Mouse (Mus musculus) embryonic fibroblast, embryonic 13.5 days (primary cell): Measurements from ENCODE around the gene Ift140.
A peak's percentile ranks its signal among the peaks of the same experiment; 100 is the strongest.

Source experiments
- CTCF ChIP-seq: IDR thresholded peaks from 2 replicates; pipeline ENCODE4 v1.5.1; 2011; ENCODE audit warnings: mild to moderate bottlenecking, control low read depth, low read length, moderate library complexity, borderline replicate concordance; ENCODE audit not compliant: insufficient read depth
- POLR2A ChIP-seq: IDR thresholded peaks from 2 replicates; pipeline ENCODE4 v1.6.1; 2011; ENCODE audit warnings: low read depth, mild to moderate bottlenecking, control low read depth, low read length, moderate library complexity

DNA sequence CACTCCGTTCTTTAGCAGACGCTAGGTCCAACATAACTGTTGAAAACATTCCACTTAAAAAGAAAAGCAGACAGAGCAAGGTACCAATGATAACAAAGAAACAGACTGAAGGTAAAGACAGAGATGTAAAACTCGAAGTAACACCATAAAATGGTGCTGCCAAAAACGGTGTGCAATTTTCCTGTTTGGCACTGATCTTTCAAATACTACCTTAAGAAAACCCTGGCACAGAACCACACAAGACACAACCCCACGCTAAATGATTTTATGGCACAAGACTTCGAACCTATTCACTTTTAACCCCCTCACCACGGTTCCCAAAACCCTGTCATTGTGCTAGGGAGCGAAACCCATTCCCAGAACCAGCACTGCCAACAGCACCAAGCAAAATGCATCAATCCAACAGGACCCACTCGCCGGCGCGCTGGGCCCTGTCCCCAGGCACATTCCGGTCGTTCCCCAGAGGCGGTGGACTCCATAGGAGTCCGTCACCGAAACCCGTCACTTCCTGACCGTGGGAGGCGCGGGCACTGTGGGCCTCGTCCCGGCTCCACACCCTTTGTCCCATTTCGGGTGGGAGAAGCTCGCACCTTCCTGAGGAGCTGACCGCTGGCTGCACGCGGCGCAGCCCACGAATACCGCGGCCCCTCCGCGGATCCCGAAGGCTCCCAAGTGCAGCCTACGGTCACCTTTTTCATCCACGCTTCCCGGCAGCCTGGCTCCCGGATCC is 879 bp upstream of the Ift140 start:
- TF ChIP-seq CTCF (no peak), POLR2A (peak; percentile 18; the same call in 1 of the 2 replicates)
